Mouse (Mus musculus) cerebellum, adult 18-20 months (tissue): ENCODE measurements around the gene Sergef.
A peak's percentile ranks its signal among the peaks of the same experiment; 100 is the strongest.

Experiments used
- DNase-seq, 2 experiments: peaks; one replicate each; pipeline ENCODE4 v3.0.0; 2021

Gene Sergef

GRCm38 (mm10) chr7:46572803-46573594, 66.6 kb downstream of the Sergef start:
- peak; percentile 80 to 82 for DNase-seq

DNA sequence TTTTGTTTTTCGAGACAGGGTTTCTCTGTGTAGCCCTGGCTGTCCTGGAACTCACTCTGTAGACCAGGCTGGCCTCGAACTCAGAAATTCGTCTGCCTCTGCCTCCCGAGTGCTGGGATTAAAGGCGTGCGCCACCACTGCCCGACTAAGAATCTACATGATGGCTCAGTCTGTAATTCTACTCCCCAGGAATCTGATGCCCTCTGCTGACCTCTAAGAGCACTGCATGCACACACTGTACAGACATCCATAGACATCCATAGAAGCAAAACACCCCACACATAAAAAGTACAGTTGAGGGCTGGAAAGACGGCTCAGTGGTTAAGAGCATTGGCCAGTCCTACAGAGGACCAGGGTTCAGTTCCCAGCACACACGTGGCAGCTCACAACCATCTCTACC, 70.1 kb downstream of the Sergef start:
- peak in 1 of 2 experiments; percentile 65 for DNase-seq

DNA sequence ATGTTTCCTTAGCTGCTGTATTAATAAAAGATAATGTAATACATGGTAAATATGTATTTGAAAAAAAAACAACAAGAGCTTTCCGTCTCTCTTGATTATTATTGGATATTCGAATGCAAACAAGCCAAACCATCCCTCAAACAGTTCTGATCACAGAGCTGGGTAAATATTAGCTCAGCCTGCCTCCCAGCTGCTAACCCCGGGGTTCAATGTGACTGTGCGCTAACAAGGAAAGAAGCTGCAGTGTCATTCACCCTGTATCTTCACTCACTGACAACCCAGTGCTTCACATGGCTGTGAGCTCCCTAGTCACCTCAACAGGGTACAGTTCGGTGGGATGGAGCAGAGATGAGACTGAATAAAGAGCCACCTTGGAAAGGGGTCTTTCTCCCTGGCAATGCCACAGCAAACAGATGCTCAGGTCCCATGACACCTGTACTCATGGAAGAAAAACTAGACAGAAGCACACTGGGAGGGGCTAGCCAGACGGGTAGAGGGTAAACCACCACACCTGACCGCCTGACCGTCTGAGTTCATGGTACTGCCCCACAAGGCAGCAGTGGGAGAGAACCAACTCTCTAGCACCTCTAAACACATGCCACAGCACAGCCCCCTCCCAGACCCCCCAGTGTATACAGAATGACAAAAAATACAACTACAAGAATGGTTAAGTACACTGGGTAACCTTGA, 73.1 kb downstream of the Sergef start:
- DNase-seq, result no peak

DNA sequence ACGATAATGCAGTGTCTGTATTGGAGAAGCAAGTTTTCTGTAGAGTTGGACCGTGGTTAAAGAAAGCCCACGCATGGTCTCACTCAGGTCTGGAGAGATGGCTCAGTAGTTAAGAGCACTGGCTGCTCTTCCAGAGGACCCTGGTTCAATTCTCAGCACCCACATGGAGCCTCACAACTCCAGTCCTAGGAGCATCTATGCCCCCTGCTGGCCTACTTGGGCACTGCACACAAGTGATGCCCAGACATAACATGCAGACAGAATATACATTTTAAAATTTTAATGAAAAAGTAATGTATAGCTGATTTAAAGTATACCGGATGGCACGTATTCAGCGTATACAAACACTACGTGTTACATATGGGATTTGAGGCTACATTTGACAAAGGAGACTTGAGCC, 74.2 kb downstream of the Sergef start:
- DNase-seq, result no peak

DNA sequence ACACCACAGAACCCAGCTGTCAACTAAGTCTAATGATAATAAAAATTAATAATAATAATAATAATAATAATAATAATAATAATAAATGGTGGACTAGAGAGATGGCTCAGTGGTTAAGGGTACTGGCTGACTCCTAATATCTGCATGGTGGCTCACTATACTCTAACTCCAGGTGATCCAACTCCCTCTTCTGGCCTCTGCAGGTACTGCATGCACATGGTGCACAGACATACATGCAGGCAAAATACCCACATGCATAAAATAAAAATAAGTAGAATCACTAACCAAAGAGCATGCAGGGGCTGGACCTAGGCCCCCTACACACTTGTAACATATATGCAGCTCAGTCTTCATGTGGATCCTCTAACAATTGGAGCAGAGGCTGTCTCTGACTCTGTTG, 75.8 kb downstream of the Sergef start:
- DNase-seq, result no peak

- no peak for DNase-seq
These were observed 79.5 kb downstream of the Sergef start for GRCm38 (mm10) chr7:46560061-46560460.

- peak; percentile 79 to 88 for DNase-seq
These were observed 80.0 kb downstream of the Sergef start for GRCm38 (mm10) chr7:46559643-46560042.

- DNase-seq, result no peak
These were observed 80.6 kb downstream of the Sergef start for GRCm38 (mm10) chr7:46559006-46559405.

- peak; percentile 80 to 89 for DNase-seq
These were observed 81.6 kb downstream of the Sergef start for GRCm38 (mm10) chr7:46557996-46558395.

- DNase-seq, result no peak
These were observed 82.2 kb downstream of the Sergef start for GRCm38 (mm10) chr7:46557387-46557786.

DNA sequence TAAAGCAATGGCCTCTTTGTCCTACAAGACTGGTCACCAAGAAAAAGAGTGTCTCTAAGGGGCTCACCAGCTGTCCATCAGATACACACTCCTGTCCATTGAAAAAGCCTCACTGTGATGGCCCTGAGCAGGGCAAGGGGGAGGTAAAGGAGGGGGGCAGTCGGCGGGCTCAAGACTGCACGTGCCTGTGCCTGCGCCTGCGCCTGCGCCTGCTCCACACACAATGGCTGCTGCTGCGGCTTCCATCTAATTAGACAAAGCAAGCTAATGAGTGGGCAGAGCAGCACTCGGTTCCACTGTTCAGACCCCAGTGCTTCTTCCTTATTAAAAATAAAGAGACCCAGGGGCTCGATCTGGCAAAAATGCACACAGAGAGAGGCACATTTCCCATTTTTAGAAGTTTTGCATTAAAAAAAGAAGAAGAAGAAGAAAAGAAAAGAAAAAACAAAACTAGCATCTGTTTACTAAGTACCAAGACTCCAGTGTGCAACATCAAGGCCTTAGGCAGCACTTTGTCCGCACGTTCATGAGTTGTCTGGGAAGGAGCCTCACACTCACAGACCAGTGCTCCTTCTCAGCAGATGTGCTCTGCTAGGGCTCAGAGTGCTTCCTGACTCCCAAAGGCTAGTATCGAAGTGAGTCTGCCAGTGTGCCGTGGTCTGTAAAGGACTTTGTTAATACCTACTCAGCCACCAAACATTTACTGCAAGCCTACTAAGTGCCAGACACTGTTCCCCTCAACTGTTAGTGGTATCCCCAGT, 83.1 kb downstream of the Sergef start:
- no peak for DNase-seq

DNA sequence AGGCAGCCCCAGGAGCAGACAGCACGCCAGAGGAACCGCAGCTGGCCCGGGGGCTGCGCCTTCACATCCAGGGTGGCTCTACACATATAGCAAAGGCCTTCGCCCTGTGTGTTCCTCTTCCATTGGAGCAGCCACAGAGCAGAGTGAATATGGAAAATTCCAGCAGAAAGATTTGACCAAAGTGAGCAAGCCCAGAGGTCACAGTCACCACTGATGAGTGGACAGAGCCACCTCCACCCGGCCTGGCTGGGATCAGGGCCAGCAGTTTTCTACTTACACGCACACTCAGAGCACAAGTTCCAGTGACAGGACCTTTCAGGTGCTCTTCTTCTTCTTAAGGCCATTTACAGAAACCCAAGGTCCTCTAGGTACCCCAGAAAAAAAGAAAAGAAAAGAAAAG, 83.9 kb downstream of the Sergef start:
- DNase-seq, result no peak

DNA sequence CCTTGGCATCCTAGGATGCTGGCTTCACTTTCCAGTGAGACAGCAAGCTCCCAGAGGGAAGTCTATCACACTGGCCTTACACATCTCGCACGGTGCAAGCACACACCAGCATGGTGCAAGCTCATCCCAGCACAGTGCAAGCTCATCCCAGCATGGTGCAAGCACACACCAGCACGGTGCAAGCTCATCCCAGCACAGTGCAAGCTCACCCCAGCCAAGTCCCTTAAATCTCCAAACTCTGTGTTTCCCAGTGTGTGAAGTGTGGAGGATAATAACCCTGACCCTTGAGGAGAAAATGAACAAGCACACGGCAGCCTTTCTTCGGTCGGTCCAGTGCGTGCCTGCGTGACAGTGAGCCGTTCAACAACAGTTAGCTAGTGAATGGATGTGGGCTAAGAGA, 84.8 kb downstream of the Sergef start:
- no peak for DNase-seq

GRCm38 (mm10) chr7:46554003-46554402, 85.6 kb downstream of the Sergef start:
- DNase-seq, result no peak

DNA sequence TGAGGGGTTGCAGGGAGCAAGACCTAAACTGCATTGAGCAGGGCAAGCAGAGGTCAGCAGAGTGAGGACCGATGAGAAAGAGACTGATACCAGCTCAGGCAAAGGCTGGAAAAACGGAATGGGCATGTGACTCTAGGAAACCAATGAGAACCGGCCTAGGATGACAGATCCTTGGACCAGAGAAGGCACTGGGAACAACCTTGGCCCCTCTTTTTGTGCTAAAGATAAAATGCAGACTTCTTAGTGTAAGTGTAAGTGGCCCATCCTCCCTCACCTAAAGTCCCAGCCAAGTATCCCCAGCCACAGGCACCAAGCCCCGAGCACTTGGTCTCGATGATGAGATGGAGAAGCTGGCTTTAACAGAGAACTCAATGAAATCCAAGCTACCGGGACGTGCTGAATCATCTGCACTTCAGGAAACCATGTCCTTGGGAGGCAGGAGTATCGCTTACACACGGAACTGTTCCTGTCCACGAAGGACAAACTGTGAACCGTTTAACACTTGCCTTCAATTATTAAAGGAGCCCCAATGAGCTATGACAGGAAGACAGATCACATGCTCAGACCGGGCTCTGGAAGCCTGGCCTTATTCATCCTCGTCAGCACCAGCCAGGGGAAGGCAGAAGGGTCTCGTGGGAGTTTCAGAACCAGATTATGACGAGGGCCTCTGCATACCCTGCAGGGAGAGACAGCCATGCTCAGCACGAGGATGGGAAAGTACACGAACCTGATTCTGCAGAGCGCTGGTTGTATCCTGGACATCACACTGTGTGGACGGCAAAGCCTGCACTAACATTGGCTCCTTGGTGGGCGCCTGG, 87.5 kb downstream of the Sergef start:
- DNase-seq, result no peak

DNA sequence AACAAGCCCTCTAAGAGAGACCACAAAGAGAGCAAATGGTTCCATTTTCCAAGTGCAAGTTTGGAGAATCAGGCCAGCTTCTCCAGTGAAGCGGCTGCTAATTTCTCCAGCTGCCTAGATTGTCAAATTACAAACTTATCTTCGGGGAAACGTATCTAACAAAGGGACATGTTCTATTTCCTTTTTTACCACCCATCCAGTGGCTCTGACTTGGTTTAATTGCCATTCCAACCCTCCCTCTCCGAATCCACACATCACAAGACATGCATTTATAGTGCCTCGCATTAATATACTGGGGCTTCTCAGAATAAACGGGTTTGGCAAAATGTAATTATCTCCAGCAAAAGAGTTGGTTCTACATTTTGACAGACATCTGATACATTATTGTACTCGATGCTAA, 88.4 kb downstream of the Sergef start:
- DNase-seq, result no peak

DNA sequence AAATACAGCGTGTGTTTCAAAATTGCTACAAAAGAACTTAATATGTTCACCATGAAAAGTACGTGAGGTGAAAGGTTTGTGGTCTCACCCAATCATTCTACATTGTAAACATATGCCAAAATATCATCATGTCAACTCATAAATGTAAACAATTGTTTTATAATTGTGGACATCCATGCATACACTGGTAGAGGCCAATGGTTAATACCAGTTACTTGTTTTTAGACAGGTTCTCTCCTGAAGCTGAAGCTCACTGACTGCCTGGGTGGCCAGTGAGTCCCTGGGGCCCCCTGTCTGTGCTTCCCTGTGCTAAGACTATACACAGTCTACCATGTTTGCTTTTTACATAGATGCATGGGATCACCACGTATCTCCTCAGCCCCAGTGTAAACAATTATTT, 91.5 kb downstream of the Sergef start:
- no peak for DNase-seq

GRCm38 (mm10) chr7:46547642-46548041, 92.0 kb downstream of the Sergef start:
- DNase-seq, result no peak

- DNase-seq, result no peak
These were observed 93.1 kb downstream of the Sergef start for GRCm38 (mm10) chr7:46546539-46546938.

DNA sequence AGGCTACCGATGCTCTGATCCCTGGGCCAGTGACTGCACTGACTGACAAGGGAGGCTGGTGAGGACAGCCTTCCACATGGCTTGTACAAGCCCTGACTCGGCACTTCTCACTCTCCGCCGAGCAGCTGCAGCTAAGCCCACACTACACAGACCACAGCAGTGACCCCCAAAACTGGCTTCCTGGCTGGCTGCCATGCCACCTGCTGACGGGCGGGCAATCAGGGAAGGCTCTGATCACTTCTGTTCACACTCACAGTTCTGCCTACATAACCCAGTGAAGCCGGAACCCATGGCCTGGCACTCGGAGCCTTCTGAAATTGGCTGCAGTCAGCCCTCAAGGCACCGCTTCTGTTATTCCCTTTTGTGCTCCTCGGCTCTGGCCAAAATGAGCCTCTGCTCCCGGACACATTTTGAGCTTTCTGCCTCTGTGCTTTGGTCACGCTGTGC, 95.4 kb downstream of the Sergef start:
- peak; percentile 88 to 95 for DNase-seq

- DNase-seq, result no peak
These were observed 97.5 kb downstream of the Sergef start for GRCm38 (mm10) chr7:46542117-46542516.

DNA sequence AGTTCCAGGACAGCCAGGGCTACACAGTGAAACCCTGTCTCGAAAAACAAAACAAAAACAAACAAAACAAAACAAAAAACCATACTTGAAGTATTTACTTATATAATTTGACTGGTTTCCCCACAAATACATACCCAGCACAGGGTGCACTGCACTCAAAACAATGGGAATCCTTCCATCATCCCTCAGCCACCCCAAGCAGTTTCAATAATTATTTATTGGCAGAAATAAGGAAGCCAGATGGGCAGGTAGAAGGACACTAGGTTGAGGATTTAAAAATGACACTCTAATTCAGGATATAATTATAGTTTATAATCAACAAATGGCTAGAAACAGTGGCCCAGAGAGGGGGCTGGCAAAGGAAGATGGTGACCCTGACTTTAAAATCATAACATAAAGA, 99.0 kb downstream of the Sergef start:
- no peak for DNase-seq
